Mouse (Mus musculus) left cerebral cortex, postnatal 10 days (tissue): ENCODE results near the gene Tpk1. TPM values are rescaled to one million over a fixed set of nuclear protein-coding genes. Genes with fewer than 3 reads are reported as not detected.

ENCODE experiments used
- DNase-seq, 2 experiments: peaks; one replicate each; pipeline ENCODE4 v3.0.0; 2021 to 2022; ENCODE audit warnings: low spot score in 2 of 2, mixed read lengths in 1 of 2; ENCODE audit errors: extremely low spot score in 1 of 2
- intact Hi-C: fragments of 180-260 bp; cut with DNase I; formaldehyde crosslinking; loops from one replicate; pipeline ENCODE4 v1.15.1; 2025
- total RNA-seq, 2 experiments: library from RNA; stranded (reverse); gene quantifications; 2 replicates each; pipeline ENCODE4 v1.2.3; 2021

Tpk1 gene
- total RNA-seq, 2 experiments from 2014 or later = 3.1 to 5.5 TPM

GRCm38 (mm10) chr6:43391358-43391757 lies 274.7 kb downstream of the Tpk1 start:
- intact Hi-C loops = loop anchor here (10.0 kb wide), 2 partner anchors 293 to 1633 kb away; no protein-coding TSS in a partner anchor
- no peak for DNase-seq

- intact Hi-C loops = no loop called here
Measured at GRCm38 (mm10) chr6:43387273-43387672, 278.8 kb downstream of the Tpk1 start.

GRCm38 (mm10) chr6:43384841-43385240 lies 281.2 kb downstream of the Tpk1 start:
- intact Hi-C loops = no loop called here
- DNase-seq = no peak

More at GRCm38 (mm10) chr6:43387273-43387672, 278.8 kb downstream of the Tpk1 start:
- DNase-seq = no peak

- no peak for DNase-seq
- intact Hi-C loops = no loop called here
Measured at GRCm38 (mm10) chr6:43384304-43384703, 281.8 kb downstream of the Tpk1 start.

- intact Hi-C loops = no loop called here
- no peak for DNase-seq
Measured at GRCm38 (mm10) chr6:43382750-43383149, 283.3 kb downstream of the Tpk1 start.

- intact Hi-C loops = no loop called here
- DNase-seq = no peak
Measured at GRCm38 (mm10) chr6:43382284-43382683, 283.8 kb downstream of the Tpk1 start.

GRCm38 (mm10) chr6:43373206-43373605 lies 292.9 kb downstream of the Tpk1 start:
- no peak for DNase-seq
- intact Hi-C loops = no loop called here

- no peak for DNase-seq
- intact Hi-C loops = no loop called here
Measured at GRCm38 (mm10) chr6:43367434-43367945, 298.6 kb downstream of the Tpk1 start.

- intact Hi-C loops = no loop called here
- no peak for DNase-seq
Measured at GRCm38 (mm10) chr6:43366952-43367351, 299.1 kb downstream of the Tpk1 start.

- intact Hi-C loops = no loop called here
- no peak for DNase-seq
Measured at GRCm38 (mm10) chr6:43363917-43364316, 302.2 kb downstream of the Tpk1 start.

- intact Hi-C loops = no loop called here
- no peak for DNase-seq
Measured at GRCm38 (mm10) chr6:43363291-43363820, 302.7 kb downstream of the Tpk1 start.

- no peak for DNase-seq
- intact Hi-C loops = no loop called here
Measured at GRCm38 (mm10) chr6:43361248-43361647, 304.8 kb downstream of the Tpk1 start.

GRCm38 (mm10) chr6:43360214-43360613 lies 305.9 kb downstream of the Tpk1 start:
- no peak for DNase-seq
- intact Hi-C loops = no loop called here

GRCm38 (mm10) chr6:43354562-43355241 lies 311.4 kb downstream of the Tpk1 start:
- intact Hi-C loops = no loop called here
- no peak for DNase-seq

GRCm38 (mm10) chr6:43353446-43353845 lies 312.6 kb downstream of the Tpk1 start:
- intact Hi-C loops = no loop called here
- no peak for DNase-seq

- no peak for DNase-seq
- intact Hi-C loops = no loop called here
Measured at GRCm38 (mm10) chr6:43349083-43349482, 317.0 kb downstream of the Tpk1 start.

- DNase-seq = no peak
- intact Hi-C loops = no loop called here
Measured at GRCm38 (mm10) chr6:43347637-43348036, 318.4 kb downstream of the Tpk1 start.

GRCm38 (mm10) chr6:43343006-43343405 lies 323.1 kb downstream of the Tpk1 start:
- no peak for DNase-seq
- intact Hi-C loops = no loop called here

- no peak for DNase-seq
- intact Hi-C loops = no loop called here
Measured at GRCm38 (mm10) chr6:43342386-43342785, 323.7 kb downstream of the Tpk1 start.

- DNase-seq = no peak
- intact Hi-C loops = no loop called here
Measured at GRCm38 (mm10) chr6:43338804-43339203, 327.3 kb downstream of the Tpk1 start.
